Mouse (Mus musculus) midbrain, embryonic 13.5 days (tissue): ENCODE data around the gene Ckmt2. TPM values are rescaled to one million over a fixed set of nuclear protein-coding genes. Genes with fewer than 3 reads are reported as not detected.
A peak's percentile ranks its signal among the peaks of the same experiment; 100 is the strongest.

ENCODE experiments used
- ATAC-seq: fragments of 200-750 bp; cut with Nextera tagmentation; 2 replicates; pipeline ENCODE4 v1.8.0; 2017; ENCODE audit warnings: mild to moderate bottlenecking, moderate TSS enrichment, moderate library complexity
- H3K27ac ChIP-seq: fragments of 300-500 bp; sonication (generic); 2 replicates; pipeline ENCODE4 v1.5.1; 2015; ENCODE audit warnings: inconsistent platforms, mild to moderate bottlenecking, moderate library complexity
- H3K27me3 ChIP-seq: fragments of 300-500 bp; sonication (generic); 2 replicates; pipeline ENCODE4 v1.6.1; 2015; ENCODE audit warnings: mild to moderate bottlenecking, inconsistent platforms
- H3K36me3 ChIP-seq: fragments of 300-500 bp; sonication (generic); 2 replicates; pipeline ENCODE4 v1.6.1; 2015; ENCODE audit warnings: mild to moderate bottlenecking, inconsistent platforms
- H3K4me1 ChIP-seq: fragments of 300-500 bp; sonication (generic); replicated peaks from 2 replicates; pipeline ENCODE4 v1.6.1; 2015; ENCODE audit warnings: inconsistent platforms
- H3K4me2 ChIP-seq: fragments of 300-500 bp; sonication (generic); replicated peaks from 2 replicates; pipeline ENCODE4 v1.6.1; 2015; ENCODE audit warnings: moderate library complexity, mild to moderate bottlenecking, inconsistent platforms
- H3K4me3 ChIP-seq: fragments of 300-500 bp; sonication (generic); replicated peaks from 2 replicates; pipeline ENCODE4 v1.5.1; 2015; ENCODE audit warnings: mild to moderate bottlenecking, inconsistent platforms
- H3K9ac ChIP-seq: fragments of 300-500 bp; sonication (generic); replicated peaks from 2 replicates; pipeline ENCODE4 v1.6.1; 2015; ENCODE audit warnings: mild to moderate bottlenecking, inconsistent platforms
- H3K9me3 ChIP-seq: fragments of 300-500 bp; sonication (generic); 2 replicates; pipeline ENCODE4 v1.6.1; 2016; ENCODE audit warnings: mild to moderate bottlenecking, inconsistent platforms
- WGBS: fragments of 180-500 bp; shearing (Covaris S2); methylation state at CpG from one replicate; pipeline ENCODE4 v1.1.7; 2015; 5-methylcytosine and 5-hydroxymethylcytosine counted together
- polyA plus RNA-seq: library from polyadenylated mRNA; unstranded; fragments of >200 nt; fragmentation: Nextera tagmentation; extraction: Ambion mirVana; gene quantifications from 2 replicates; pipeline ENCODE4 v1.2.1, GENCODE M21; 2015

Ckmt2 gene
- polyA plus RNA-seq, 1 experiment from 2014 or later, result not detected

DNA sequence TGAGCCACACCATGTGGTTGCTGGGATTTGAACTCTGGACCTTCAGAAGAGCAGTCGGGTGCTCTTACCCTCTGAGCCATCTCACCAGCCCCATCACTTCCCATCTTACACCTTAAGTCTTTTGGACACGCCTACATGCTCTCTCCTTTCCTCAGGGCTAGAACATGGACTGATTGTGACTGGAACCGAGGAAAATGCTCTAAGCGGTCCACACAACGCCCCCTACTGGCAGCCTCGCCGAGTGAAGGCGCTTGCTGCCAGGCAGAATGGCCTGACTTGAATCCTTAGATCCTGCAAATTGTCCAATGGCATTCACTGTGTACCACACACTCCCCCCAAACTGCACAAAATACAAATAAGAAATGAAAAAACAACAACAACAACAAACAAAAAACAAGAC lies 19.3 kb downstream of the Ckmt2 start:
- ATAC-seq, result no peak
- Histone ChIP-seq H3K4me3 (no peak overlapping the region), H3K9me3 (no peaks in the 10 kb centered on the region), H3K9ac (no peak overlapping the region), H3K4me2 (no peak overlapping the region), H3K27ac (no peak overlapping the region), H3K27me3 (no peaks in the 10 kb centered on the region), H3K36me3 (no peaks in the 10 kb centered on the region), H3K4me1 (no peaks in the 10 kb centered on the region)
- 75% methylated on average over 8 of the region's 8 CpGs for WGBS

DNA sequence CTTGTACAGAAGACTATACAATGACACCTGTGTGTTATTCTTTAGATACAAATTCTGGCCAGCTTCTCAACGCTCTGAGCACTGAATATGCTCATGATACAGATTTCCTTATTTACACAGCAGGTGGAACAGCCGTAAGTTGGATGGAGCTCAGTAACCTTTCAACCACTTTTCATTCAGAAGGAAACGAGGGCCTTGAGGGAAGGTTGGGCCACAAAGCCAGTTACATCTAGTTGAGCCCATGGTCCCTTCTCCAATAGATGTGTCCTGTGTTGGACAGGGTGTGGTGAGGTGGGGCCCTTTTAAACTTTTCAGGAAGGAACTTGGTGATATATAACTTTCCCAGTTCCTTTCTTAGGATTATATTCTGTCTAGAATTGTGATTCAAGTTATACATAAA lies 22.3 kb downstream of the Ckmt2 start:
- no peak for ATAC-seq
- no peaks in the 10 kb centered on the region for H3K36me3 ChIP-seq
- H3K9me3 ChIP-seq, result no peaks in the 10 kb centered on the region; the same call in 1 of the 2 replicates
- H3K9ac ChIP-seq, result no peak overlapping the region
- H3K4me2 ChIP-seq, result no peak overlapping the region
- H3K4me1 ChIP-seq, result no peaks in the 10 kb centered on the region
- H3K27me3 ChIP-seq, result no peaks in the 10 kb centered on the region
- 80% methylated on average over 3 of the region's 3 CpGs for WGBS
- H3K4me3 ChIP-seq, result no peak overlapping the region
- no peak overlapping the region for H3K27ac ChIP-seq

DNA sequence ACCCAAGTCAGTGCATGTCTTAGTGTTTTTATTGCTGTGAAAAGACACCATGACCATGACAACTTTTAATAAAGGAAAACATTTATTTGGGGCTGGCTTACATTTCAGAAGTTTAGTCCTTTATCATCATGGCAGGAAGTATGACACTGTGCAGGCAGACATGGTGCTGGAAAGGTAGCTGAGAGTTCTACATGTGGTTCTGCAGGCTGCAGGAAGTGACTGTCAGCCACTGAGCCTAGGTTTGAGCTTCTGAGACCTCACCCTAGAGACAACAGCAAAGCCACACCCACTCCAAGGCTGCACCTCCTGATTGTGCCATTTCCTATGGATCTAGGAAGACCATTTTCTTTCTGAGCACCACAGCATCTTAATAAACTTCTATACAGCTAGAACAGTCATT lies 48.8 kb downstream of the Ckmt2 start:
- ATAC-seq, result no peak
- no peak overlapping the region for H3K4me2 ChIP-seq
- H3K36me3 ChIP-seq, result no peaks in the 10 kb centered on the region
- no peak overlapping the region for H3K9ac ChIP-seq
- no peaks in the 10 kb centered on the region for H3K9me3 ChIP-seq
- H3K4me3 ChIP-seq, result no peak overlapping the region
- no peaks in the 10 kb centered on the region for H3K27me3 ChIP-seq
- no peak overlapping the region for H3K27ac ChIP-seq
- H3K4me1 ChIP-seq, result no peaks in the 10 kb centered on the region

DNA sequence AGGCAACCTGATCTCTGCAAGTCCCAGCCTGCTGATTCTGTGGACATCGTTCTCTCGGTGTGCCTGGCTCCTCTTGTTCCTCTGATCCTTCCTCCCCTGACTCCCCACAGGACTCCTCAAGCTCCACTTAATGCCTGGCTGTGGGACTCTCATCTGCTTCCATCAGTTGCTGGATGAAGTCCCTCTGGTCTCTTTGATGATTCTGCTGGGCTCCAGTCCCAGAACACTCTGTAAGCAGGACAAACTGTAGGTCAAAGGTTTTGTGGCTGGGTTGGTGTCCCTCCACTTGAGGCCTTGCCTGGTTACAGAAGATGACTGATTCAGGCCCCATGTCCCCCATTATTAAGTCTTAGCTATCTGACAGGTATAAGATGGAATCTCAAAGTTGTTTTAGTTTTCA lies 50.6 kb downstream of the Ckmt2 start:
- ATAC-seq, result no peak
- no peaks in the 10 kb centered on the region for H3K9me3 ChIP-seq
- no peaks in the 10 kb centered on the region for H3K36me3 ChIP-seq
- 81% methylated on average over 2 of the region's 2 CpGs for WGBS
- no peak overlapping the region for H3K9ac ChIP-seq
- no peak overlapping the region for H3K4me2 ChIP-seq
- H3K4me1 ChIP-seq, result no peaks in the 10 kb centered on the region
- H3K27ac ChIP-seq, result no peak overlapping the region
- H3K4me3 ChIP-seq, result no peak overlapping the region
- H3K27me3 ChIP-seq, result no peaks in the 10 kb centered on the region

DNA sequence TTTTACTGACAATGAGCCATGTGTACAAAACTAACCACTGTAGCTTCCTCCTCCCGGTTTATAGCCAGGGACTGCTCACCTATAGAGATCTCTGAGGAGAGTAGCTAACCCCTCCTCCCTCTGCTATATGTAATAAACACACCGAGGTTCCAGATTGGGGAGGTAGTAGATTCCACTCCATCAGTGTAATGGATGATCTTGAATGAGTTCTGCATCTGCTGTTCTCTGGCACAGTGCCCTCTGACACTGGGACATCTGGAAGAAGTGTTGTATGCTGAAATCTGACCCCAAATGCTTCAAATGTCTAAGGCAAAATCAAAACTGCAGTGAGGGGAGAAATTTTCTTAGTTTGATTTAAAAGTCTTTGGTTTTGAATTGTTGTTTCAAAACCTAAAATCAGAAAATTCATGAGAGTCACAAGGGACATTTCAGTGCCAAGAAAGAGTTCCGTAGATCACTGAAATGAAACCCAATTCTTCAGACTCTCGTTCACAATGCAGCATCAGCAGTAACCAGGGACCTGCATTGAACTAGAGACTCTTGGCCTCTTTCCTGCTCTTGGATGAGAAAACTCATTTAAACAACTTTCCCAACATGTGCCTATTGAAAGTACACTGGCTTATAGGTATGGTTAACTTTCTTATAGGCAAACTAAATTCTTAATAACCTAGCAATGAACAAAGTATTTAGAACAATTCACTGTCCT lies 51.7 kb downstream of the Ckmt2 start:
- WGBS, result 82% methylated on average over 4 of the region's 4 CpGs
- no peak for ATAC-seq

DNA sequence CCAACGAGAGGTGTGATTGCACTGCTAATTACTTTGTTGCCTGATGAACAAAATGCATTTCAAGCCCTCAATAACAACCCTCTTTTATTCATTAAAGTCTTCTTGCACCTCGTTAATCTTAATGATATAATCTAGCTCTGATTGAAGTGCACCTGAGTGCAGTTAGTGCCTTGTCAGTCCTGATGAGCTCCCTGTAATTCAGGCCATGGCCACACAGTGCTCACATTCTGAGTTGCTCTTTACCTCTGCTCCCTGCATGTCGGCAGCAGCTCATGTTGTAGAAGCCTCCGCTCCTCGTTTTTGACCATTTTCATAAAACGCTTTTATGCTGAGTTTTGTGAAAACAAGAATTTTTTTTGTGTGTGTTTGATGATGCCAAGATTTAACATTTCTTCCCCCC lies 53.0 kb downstream of the Ckmt2 start:
- no peaks in the 10 kb centered on the region for H3K36me3 ChIP-seq
- ATAC-seq, result no peak
- H3K27me3 ChIP-seq, result no peaks in the 10 kb centered on the region
- no peak overlapping the region for H3K4me2 ChIP-seq
- no peaks in the 10 kb centered on the region for H3K9me3 ChIP-seq
- no peak overlapping the region for H3K9ac ChIP-seq
- H3K27ac ChIP-seq, result no peak overlapping the region
- H3K4me3 ChIP-seq, result no peak overlapping the region
- WGBS, result 78% methylated on average over 6 of the region's 6 CpGs
- no peaks in the 10 kb centered on the region for H3K4me1 ChIP-seq

More for the DNA sequence above, 51.7 kb downstream of the Ckmt2 start:
- H3K27ac ChIP-seq, result no peak overlapping the region
- H3K27me3 ChIP-seq, result no peaks in the 10 kb centered on the region
- no peaks in the 10 kb centered on the region for H3K4me1 ChIP-seq
- no peak overlapping the region for H3K4me3 ChIP-seq
- no peaks in the 10 kb centered on the region for H3K36me3 ChIP-seq
- no peaks in the 10 kb centered on the region for H3K9me3 ChIP-seq
- no peak overlapping the region for H3K4me2 ChIP-seq
- H3K9ac ChIP-seq, result no peak overlapping the region

DNA sequence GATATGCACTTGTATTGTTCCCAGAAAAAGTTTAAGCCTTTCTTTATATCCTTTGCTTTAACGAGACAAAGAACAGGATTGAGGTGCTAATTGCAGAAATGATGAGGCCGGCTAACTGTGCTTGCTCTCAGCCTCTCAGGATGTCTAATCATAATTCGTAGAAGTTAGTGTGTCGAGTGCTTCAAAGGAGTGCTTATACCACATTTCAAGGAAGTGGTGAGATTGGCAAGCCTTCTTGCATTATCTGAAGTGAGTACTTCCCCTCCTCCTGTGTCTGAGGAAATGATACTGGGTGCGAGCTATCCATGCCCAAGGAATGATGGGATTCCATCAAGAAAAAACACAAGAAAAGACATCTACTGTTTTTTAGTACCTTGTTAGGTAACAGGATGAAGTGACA lies 62.0 kb downstream of the Ckmt2 start:
- Histone ChIP-seq H3K4me1 (no peaks in the 10 kb centered on the region), H3K9me3 (0 out of 2 replicates have a peak, but pooled peaks cover 2% of the 10 kb centered on the region), H3K27me3 (no peaks in the 10 kb centered on the region), H3K4me2 (no peak overlapping the region), H3K9ac (no peak overlapping the region), H3K27ac (no peak overlapping the region), H3K4me3 (no peak overlapping the region), H3K36me3 (no peaks in the 10 kb centered on the region)
- no peak for ATAC-seq
- 92% methylated on average over 5 of the region's 5 CpGs for WGBS

DNA sequence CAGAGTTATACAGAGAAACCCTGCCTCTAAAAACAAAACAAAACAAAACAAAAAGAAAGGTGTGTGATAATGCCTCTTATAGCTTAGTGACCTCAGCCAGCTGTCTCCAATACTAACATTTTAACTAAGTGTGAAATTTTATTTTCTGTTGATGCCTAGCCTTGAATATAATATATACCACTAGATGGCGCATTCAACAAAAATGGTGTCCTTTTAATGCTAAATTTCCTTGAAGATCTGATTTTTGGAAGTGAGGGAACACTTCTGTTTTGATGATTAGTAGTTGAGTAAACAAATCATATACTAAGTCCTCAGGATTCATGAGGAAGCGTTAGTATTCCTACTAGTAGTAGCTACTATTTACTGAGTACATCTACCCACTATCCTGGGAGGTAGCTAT lies 67.2 kb downstream of the Ckmt2 start:
- no peak overlapping the region for H3K4me3 ChIP-seq
- H3K4me1 ChIP-seq, result peaks cover 14% of the 10 kb centered on the region
- no peak overlapping the region for H3K9ac ChIP-seq
- ATAC-seq, result no peak
- H3K36me3 ChIP-seq, result peaks cover 13% of the 10 kb centered on the region
- no peak overlapping the region for H3K27ac ChIP-seq
- 43% methylated on average over 2 of the region's 2 CpGs for WGBS
- H3K4me2 ChIP-seq, result no peak overlapping the region
- no peaks in the 10 kb centered on the region for H3K27me3 ChIP-seq
- 0 out of 2 replicates have a peak, but pooled peaks cover 2% of the 10 kb centered on the region for H3K9me3 ChIP-seq

DNA sequence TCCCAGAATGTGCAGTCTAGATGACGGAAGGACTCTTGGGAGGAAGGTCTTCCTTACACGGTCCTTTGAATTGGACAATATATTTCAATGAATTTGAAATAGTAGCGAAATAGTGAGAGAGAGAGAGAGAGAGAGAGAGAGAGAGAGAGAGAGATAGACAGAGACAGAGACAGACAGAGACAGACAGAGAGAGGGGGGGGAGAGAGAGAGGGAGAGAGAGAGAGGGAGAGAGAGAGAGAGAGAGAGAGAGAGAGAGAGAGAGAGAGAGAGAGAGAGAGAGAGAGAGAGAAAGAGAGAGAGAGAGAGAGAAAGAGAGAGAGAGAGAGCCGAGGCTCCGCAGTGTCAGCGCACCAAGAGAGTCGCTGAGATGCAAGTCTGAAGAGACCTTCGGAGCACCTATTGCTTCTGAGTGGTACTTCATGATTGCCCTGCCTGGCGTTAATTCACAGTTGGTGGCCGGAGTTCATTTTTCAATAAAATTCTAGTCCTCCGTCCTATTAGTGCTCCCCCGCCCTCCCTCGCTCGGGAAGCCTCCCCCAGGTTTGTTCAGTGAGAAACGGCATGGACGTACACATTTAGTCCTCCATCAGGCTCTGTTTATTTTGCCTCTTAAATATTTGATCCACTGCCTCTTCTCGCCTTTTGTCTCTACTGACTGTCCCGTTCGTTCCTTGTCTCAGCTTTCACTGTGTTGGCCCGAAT lies 68.7 kb downstream of the Ckmt2 start:
- peak overlapping the region; percentile 98 for H3K9ac ChIP-seq
- H3K27me3 ChIP-seq, result no peaks in the 10 kb centered on the region
- 0 out of 2 replicates have a peak, but pooled peaks cover under 1% of the 10 kb centered on the region for H3K9me3 ChIP-seq
- ATAC-seq, result no peak
- peak overlapping the region; percentile 95 for H3K4me3 ChIP-seq
- H3K27ac ChIP-seq, result peak overlapping the region; percentile 96
- 41% methylated on average over 20 of the region's 20 CpGs for WGBS
- H3K4me1 ChIP-seq, result peaks cover 14% of the 10 kb centered on the region
- peak overlapping the region; percentile 62 for H3K4me2 ChIP-seq
- peaks cover 18% of the 10 kb centered on the region for H3K36me3 ChIP-seq

DNA sequence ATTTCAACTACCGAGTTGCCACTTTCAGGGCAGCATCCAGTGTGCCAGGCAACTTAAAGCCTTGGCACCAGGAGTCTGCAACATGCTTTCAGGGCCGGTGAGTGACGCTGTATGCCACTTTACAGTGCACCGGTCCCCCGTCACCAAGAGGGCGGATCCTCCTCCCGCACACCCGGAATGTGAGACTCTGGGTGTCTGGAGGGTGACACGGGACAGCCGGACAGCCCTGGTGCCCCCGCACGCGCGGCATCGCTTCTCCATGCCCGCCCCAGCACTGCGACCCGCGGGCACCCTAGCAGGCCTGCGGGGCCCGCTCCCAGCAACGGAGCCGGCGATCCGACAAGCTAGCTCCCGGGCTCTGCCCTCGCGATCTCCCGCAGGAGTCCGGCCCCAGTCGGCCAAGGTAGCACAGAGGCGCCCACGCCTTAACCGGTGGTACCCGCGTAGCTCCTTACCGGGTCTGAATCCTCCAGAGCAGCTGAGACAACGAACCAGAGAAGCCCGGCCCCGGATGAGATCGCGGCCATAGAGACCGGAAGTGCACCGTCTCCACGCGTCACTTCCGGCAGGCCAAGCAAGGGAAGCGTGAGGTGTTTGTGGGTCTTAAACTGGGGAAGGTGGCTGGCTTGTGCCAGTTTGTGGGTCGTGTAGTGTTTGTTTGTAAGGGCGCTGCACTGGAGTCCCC lies 69.4 kb downstream of the Ckmt2 start, which contains the start of gene Zcchc9:
Gene Zcchc9 (minus strand): TSS at position 551 of the 685 bp plus-strand sequence.
- Histone ChIP-seq H3K27me3 (no peaks in the 10 kb centered on the region), H3K27ac (peak within 1 kb of the TSS; percentile 96), H3K9ac (peak within 1 kb of the TSS; percentile 98), H3K4me1 (peaks cover 14% of the 10 kb centered on the region), H3K9me3 (no peaks in the 10 kb centered on the region), H3K4me3 (peak within 1 kb of the TSS; percentile 95), H3K36me3 (peaks cover 18% of the 10 kb centered on the region), H3K4me2 (peak within 1 kb of the TSS; percentile 62)
- ATAC-seq, result peak; percentile 99
- WGBS, result under 1% methylated on average over 50 of the region's 50 CpGs
